Mouse (Mus musculus) hindlimb bud, embryonic 11.5 days (tissue): Measurements from ENCODE around the gene Rnf166.
A peak's percentile ranks its signal among the peaks of the same experiment; 100 is the strongest.

Experiments used
- DNase-seq: peaks from one replicate; pipeline ENCODE4 v3.0.0-alpha.2; 2012; ENCODE audit warnings: low read depth, low spot score; ENCODE audit errors: extremely low spot score

The Rnf166 gene

DNA sequence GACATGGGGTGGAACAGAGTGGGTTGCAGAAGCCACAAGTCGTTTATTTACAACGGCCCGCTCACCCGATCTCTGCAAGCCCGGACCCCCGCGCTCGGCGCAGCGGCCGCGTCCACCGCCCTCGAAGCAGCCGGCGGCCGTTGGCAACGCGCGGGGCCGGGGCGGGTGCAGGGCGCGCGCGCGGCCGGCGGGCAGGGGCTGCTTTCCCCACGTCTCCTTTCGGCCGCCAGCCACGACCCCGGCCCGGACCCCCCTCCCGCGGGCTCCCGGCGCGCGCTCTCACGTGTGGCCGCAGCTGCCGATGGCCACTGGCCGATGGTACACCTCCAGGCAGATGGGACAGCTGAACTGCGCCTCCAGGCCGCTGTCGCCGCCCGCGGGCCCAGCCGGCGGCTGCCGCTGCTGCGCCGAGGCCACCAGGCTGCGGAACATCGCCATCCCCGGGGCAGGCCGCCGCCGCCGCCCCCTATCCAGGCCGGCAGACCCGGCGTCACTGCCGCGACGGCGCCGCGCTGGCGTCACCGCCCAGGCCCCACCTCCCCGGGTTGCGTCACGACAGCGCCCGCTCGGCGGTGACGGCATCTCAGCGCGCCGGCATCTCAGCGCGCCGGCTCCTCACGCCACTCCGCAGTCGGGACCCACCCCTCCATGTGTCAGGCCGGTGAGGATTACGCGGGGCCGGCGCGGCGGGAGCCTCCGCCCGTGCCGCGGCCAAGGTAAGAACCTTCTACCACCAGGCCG, at the start of gene Rnf166, which contains the start of gene Ctu2:
TSS of gene Rnf166 (minus strand) at position 485 of the 741 bp plus-strand sequence.
TSS of gene Ctu2 (plus strand) at position 564 of the 741 bp plus-strand sequence.
- peak; percentile 47 for DNase-seq

GRCm38 (mm10) chr8:122525004-122525403, 49.1 kb upstream of the Rnf166 start:
- DNase-seq, result no peak

DNA sequence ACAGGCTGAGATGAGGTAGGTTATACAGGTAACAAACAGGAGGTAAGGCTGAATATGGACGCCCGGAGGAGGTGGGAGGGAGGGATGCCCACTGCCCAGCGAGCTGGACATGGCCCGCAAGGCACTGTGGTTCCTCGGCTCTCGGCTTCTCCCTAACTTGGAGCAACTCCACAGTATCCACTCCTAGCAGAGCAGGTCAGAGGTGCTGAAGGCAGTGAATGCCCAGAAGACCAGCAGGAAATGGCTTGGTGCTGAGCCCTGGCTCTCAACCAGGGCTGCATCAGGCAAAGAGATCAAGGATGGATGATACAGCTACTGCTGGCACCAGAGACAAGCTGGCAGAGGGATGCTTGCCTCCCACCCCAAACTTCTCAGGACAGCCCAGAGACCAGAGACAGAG, 48.6 kb upstream of the Rnf166 start:
- DNase-seq, result no peak

- no peak for DNase-seq
Measured at GRCm38 (mm10) chr8:122523652-122524360, 47.9 kb upstream of the Rnf166 start.

DNA sequence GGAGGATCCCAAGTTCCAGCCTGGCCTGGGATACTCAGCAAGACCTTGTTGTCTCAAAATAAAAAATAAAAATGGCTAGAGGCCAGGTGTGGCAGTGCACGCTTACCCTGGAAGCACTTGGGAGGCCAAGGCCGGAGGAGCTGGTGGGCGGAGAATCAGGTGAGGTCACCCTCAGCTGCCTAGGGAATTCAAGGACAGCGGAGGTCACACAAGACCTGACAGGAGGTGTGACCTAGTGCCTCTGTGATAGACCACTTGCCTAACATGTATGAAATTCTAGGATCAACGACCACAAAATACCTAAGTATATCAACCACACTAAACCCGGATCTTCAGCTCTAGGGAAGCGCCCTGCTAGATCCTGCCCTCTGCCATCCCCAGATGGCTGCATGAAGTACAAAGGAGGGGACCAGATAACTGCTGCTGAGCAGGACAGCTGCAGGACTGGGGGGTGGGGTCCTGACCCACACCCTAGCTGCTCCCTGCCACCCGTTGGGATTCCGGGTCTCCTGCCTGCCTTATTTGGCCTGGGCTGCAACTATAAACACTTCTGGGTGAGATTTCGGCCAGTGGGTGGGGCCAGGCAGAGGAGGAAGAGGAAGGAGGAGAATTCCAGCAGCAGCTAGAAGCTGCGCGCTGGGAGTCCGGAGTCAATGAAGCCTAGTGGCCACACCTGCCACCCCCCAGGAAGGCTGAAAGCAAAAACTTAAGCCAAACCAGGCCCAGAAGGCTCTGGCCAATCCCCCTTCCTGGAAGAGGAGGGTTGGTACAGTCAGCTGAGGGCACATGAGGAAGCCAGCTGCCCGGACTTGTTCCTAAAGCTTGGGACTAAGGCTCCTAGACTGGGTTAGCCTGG, 47.2 kb upstream of the Rnf166 start:
- DNase-seq, result no peak

DNA sequence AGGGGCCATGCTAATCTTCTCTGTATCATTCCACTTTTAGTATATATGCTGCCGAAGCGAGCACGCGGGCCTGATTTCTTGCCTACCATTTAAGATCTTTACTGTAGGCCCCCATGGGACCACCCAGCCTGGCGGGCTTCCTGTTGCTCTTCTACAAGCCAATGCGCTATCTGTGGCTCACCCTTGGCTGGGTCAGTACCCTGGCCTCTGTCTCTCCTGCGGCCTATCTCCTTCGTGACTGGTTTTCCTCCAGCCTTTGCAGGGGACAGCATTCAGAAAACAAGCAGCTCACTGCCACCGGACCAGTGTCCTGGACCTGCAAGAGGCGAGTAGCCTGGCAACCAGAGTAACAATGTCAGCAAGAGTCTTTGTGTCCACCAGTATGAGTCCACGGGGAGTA, 44.7 kb upstream of the Rnf166 start:
- DNase-seq, result no peak

DNA sequence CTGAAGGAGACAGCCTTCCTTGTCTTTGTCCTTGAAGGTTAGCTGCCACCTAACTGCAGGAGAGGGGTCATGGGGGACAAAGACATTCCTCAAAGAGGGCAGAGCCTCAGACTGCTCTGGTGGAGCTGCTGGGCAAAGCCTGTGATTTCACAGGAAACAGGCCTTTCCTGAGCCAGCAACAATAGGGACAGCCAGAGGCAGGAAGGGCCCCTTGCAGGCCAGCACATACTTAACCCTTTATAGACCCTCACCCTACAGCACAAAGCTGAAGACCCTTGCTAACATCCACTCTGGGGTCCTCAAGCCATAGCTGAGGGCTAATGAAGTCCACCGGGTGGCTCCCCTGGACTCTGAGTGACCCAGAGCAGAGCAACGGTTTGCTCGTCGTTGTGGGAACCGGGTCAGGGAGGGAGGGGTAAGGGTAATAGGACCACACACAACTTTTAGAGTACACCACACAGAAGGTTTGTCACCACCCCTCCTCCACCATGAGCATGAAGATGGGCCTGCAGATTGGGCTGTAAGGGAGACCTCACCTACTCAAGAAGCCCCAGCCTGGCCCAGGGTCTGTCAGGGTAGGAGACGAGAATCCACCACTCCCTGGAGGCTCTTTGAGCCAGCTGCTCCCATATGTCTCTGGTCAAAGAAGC, 41.8 kb upstream of the Rnf166 start:
- no peak for DNase-seq

DNA sequence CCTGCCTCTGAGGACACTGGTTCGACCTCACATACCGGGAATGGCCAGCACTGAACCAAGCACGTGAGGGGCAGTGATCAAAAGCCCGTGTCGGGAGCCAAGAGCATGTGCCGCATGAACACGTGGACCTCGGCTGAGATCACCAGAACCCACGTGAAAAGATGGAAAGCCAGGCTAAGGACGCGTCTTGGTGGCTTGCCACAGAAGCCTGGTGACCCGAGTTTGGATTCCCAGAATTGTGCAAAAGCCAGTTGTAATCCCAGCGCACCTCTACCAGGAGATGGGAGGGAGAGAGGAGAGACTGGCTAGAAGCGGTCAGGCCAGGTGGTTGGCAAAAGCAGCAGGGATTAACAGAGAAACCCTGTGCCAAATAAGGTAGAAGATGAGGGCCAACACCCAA, 39.8 kb upstream of the Rnf166 start:
- DNase-seq, result no peak

DNA sequence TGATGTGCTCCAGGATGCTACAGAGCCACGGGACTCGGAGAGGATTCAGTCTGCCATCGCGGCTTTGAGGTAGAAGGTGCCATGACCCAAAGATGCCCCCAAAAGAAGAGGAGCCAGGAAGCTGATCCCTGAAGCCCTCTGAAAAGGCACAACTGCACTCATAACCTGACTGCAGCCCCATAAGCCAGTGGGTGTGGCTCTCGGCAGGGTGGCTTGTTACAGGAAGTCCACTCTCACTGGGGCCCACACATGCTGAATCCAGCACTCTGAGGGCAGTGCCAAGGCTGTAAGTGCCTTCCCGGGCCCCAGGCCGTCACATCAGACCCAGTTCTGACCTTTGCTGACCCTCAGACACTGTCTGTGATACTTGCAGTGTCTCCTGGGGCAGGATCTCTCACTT, 36.5 kb upstream of the Rnf166 start:
- DNase-seq, result no peak

DNA sequence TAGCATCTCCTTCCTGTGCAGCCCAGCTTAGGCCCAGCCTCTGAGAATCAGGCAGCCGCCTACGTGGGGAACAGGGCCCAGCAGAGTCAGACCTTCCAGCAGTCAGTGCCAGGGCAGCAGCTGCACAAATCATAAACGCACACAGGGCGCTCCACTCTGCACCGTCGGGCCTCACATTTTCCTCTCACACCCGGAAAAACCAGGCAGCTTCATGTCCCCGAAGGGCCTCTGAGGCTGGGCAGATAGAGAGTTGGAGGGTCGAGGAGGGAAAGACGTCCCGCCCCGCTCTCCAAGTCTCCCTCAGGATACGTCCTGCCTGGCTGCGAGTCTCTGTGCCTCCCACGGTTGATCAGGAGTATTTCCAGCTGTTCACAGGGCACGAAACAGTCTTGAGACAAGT, 35.7 kb upstream of the Rnf166 start:
- no peak for DNase-seq

DNA sequence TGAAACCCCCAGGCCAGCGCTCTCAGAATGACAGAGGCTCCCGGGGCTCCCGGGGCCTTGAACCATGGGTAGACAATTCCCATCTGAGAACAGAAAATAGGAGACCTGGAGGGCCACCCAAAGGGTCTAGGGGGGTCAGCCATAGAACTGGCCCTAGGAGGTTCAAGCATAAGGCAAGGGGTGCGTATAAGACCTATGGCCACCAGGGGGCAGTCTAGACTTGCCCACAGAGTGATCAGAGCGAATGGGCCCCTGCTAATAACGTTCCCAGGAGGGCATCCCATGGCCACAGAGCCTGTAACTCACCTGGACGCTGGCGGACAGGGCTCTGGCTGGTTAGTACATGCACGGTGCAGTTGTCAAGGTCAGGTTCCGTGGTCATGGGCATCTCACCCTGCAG, 25.0 kb upstream of the Rnf166 start:
- peak; percentile 60 for DNase-seq

- no peak for DNase-seq
Measured at GRCm38 (mm10) chr8:122497912-122498311, 22.0 kb upstream of the Rnf166 start.

GRCm38 (mm10) chr8:122497016-122497734, 21.3 kb upstream of the Rnf166 start:
- DNase-seq, result no peak

- DNase-seq, result no peak
Measured at GRCm38 (mm10) chr8:122488387-122488786, 12.5 kb upstream of the Rnf166 start.

GRCm38 (mm10) chr8:122484831-122485230, 9.0 kb upstream of the Rnf166 start:
- no peak for DNase-seq

- no peak for DNase-seq
Measured at GRCm38 (mm10) chr8:122483877-122484276, 8.0 kb upstream of the Rnf166 start.

DNA sequence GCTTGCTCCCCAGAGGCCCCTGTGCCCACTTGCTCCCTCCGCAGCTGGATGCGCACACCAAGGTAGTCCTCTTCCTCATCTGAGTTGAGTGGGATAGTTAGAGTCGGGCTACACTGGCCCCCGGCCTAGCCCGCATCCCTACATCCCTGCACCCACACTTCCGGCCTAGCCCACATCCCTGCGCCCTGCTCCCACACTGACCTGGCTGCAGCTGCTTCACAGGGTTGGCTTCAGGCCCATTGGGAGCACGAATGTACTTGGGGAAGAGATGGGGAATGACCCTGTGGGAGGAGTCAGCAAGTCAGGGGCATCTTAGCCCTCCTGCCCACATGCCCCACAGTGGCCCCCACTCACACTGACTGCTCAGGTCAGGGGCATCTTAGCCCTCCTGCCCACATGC, 6.6 kb upstream of the Rnf166 start:
- DNase-seq, result no peak

- DNase-seq, result no peak
Measured at GRCm38 (mm10) chr8:122474951-122475560, 808 bp downstream of the Rnf166 start.

DNA sequence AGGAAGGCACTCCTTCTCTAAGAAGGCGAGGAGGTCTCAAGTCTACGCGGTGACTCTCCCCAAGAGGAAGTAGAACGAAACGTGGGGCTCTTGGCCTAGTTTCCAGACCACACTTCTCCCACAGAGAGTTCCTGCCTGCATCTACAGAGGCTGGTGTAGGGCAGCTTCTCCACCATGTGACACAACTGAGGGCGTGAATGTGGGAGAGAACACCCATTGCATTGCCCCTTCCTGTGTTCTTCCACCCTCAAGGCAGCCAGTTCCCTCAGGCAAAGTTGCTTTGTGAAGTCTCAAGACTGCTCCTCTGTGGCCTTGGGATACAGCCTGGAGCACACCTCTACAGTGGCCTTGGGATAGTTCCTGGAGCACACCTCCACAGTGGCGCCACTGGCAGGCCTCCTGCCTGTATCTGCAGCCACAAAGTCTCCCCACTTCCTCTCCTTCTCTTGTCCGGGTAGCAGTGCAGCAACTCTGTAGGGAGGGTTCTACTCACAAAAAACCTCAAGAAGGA, 1.9 kb downstream of the Rnf166 start:
- no peak for DNase-seq

DNA sequence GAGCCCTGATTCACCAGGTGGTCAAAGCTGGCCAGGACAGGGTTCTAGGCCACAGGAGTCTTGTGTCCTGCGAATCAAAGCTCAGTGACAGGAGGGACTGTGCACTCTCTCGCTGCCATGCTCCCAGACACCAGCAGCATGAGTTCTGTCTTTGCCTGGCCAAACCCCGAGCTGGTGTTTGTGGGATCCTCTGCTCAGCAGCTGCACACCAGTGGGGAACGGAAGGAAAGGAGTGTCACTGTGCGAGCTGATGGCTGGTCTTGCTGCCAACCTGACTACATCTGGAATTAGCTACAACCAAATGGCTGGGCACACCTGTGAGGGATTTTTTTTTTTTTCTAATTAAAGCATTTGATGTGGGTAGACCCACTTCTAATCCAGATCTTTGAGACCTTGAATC, 5.2 kb downstream of the Rnf166 start:
- no peak for DNase-seq
